Mouse (Mus musculus) lung, postnatal 14 days (tissue): ENCODE data around the gene Ccdc194.

Experiments
- DNase-seq: peaks from one replicate; pipeline ENCODE4 v3.0.0; 2021

The Ccdc194 gene

DNA sequence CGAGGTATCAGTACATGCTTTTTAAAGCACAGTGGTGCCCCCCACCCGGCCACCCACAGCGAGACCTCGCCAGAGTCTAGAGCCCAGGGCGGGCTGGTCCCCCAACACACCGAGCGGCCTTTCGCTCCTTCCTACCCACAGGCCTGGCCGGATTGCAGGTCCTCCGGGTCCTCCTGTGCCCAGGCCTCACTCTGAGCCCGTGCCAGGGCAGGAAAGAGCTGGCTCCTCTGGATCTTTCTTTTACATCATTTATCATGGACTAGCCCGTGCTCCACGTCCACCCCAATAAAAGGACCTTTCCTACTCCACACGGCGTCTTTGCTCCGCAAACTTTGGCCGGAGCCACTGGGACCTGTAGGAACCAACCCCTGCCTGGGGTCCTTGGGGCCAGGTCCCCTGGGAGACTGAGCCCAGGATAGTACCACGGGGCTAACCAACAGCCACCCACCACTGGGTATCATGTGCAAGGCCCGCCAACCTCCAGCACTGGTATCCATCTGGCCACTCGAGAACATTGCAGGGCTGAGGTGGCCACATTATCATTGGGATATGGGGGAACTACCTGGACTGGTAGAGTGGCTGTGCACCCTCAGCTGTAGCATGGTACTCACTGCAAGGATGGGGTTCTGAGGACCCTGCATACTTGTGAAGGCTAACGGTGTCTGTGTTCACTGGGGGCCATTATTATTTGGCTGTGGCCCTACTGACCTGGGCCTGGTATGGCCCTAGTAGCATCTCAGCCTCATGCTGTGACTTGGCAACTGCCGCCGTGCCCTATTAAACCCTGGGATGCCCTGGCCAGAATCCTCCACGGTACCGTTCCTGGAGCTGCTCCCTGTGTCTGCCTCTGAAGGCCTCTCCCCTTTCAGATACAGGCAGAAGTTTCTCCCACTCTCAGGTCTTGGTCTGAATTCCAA, 50.5 kb downstream of the Ccdc194 start:
- no peak for DNase-seq

DNA sequence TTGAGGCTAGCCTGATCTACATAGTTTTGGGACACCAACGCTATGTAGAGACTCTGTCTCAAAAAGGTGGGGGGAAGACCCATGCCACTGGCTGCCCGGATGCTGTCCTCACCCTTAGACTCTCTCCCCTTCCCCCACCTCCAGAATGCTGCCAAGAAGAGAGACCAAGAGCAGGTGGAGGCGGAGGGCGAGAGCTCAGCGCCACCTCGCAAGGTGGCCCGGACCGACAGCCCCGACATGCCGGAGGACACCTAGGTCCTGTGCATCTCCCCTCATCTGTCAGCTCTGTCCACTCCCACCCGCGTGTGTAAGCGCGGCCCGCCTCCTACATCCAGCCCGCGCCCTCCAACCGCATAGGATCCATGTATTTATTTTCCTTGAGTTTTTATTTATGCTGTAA, 51.2 kb downstream of the Ccdc194 start:
- DNase-seq = no peak

DNA sequence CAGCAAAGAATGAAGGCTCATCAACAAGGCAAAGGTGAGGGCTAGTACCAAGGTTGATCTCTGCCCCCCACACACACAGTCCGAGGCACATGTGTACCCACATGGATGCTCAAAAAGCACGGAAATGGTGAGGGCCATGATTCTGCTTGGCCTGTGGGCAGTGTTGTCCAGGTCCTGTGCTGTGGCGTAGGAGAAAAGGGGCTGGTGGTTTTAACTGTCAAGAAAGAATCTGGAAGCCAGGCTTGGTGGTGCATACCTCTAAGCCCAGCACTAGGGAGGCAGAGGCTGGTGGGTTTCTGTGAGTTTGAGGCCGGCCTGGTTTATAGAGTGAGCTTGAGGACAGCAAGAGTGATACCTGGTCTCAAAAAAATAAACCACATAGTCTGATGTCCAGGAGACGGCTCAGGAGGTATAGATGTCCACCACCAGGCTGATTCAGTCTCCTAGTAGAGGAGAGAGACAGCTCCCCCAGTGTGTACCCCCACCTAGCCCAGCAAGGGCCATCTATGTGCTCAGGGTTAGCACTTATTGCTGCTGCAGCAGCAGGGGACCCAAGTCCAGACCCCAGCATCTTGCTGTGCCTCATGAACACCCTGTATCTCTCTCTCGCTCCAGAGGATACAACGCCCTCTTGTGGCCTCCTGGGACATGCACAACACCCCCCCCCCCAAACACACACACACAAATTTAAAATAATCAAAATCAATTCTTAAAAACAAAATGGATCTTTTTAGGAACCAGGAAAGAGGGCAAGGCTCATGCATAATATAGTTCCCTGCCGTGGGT, 52.7 kb downstream of the Ccdc194 start:
- no peak for DNase-seq

DNA sequence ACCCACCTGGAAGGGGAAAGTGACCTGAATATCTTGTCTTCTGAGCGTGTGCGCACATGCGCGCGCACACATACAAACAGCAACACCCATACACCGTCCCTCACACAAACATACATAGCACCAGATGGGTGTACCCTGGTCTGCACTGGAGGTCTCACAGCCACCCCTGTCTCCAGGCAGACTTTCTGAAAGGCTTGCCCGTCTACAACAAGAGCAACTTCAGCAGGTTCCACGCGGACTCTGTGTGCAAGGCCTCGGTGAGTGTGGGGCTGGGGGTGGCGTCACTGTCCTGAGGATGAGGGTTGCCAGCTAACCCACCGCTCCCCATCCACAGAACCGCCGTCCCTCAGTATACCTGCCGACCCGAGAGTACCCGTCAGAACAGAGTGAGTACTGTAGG, 53.6 kb downstream of the Ccdc194 start:
- DNase-seq = no peak

DNA sequence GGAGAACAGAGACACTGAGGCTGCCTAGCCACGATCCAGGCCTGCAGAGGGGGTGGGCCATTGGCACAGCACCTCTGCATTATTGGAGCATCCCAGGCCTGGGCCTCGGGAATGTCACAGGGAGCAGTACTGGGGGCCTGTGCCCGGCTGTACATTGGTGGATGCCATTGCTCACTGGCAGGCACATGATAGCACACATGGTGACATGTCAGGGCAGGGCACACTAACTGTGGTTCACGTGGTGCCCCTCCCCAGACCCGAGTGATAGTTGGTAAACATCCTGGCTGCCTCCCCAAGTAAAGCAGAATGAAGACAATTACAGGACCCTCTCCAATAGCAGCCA, 54.6 kb downstream of the Ccdc194 start:
- no peak for DNase-seq

DNA sequence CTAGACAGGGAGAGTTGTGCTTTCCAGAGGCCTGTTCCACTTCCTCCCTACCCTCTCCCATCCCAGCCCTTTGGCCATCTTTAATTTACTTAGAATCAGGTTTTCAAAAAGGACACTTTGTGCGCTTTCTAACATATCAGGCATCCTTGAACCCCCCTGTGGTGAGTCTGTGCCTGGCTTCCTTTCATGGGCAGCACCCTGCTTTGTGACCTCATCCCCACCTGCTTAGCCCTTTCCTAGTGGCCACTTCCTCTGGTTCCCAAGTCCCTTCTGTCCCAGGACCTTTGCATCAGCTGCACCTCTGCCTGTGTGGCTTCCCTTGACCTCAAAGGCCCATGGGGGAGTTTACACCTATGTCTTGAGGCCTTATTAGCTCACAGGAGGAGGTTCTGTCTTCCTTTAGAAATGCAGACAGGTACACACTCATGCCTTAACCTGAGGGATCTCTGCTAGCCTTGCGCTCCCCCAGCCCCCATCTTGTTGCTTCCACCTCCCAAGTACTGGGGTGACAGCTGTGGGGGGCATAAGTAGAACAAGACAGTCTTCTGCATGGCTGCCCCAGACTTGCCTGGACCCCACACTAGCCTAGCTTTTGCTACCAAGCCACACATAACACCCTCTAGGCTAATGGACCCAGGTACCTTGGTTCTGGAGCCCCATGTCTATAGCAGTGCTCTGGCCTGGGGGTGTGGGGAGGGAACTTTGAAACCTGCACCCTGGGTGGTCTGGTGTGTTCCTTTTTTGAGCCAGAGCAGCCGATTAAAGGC, 55.2 kb downstream of the Ccdc194 start:
- no peak for DNase-seq
